Mouse (Mus musculus): ENCODE data around the gene Ccl4.

Ccl4 gene

DNA sequence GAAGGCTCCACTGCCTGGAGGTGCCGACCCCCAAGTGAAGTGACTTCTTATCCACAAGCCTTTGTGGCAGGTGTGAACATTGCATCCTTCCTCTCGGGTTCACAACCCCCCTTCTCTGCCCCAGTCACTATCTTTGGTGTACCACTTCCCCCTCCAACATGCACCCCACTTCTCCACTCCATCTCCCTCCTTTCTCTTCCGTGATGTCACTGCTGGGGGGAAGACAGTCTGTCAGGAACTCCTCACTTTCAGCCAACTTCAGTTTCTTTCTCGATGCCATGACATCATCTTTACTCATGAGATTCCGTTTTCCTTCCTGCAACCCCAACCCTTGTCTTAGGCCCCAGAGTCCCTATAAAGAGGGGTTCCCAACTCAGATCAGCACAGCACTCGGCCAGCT is at the start of gene Ccl4:
Gene Ccl4, plus strand, starts transcription at position 381 of the 400 bp plus-strand sequence.
- DNase-seq (ENCODE audit: inconsistent ontology term): no peak

DNA sequence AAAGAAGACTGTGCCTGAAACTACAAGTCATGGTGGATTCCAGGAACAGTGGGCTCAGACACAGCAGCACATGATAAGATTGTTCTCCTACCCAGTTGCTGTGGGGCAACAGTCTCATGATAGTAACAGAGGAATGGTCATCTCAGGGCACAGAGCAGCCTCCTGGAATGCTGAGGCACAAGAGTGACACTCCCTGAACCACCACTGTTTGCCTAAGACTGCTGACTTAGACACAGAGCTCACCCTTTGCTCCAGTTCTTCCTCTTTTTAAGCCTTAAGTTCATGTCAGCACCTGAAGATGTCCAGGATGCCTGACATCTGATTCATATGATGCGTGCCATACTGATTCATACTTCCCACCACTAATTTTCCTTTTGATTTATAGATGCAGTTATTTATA is 45.8 kb upstream of the Ccl4 start:
- DNase-seq (ENCODE audit: inconsistent ontology term): no peak

DNA sequence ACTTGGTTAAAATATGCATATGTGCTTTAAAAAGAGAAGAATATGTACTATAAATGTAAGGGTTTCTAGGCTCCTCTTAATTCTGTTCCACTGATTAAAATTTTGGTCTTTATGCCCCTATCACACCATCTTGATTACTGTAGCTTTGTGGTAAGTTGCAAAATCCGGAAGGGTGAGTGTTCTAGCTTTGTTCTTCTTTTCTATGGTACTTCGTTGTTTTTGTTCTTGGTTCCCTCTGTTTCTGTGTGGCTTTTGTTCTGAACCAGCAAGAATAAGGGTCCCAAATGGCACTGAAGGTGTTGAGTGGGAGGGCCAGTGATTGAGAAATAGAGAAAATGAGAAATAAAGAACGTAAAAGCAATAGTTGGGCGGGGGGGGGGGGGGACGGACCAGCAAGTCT is 44.1 kb upstream of the Ccl4 start:
- no peak for DNase-seq (ENCODE audit: inconsistent ontology term)

DNA sequence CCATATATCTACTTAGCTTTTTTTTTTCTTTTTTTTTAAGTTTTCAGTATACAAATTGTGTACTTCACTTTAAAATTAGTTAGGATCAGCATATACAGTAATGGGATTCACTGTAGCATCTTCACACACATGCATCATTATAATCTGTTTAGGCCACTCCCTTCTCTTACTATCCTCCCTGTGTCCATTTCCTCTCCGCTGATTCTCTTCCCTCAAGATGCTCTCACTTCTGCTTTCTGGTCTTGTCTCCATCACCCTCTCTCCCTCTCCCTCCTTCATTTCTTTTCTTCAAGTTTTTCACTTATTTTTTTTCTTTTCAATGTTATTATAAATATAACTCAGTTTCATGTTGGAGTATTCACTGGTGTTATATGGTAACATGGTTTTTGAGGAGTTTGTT is 43.3 kb upstream of the Ccl4 start:
- no peak for DNase-seq (ENCODE audit: inconsistent ontology term)

DNA sequence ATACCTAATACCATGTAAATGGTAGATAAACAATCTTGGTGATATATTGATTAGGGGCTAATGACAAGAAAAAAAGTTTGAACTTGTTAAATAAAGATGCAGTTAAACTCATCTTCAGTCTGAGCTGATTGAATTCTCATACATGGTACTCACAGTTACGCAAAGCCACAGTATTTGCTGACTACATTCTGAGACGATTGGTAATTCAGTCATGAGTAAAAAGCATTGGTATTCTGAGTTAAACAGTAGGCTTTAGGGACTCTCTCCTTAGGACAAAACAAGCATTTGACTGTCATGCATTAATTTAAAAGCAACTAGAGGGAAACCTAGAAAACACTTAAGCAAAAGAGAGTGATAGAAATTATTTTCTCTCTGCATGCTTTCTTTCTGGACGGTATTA is 38.8 kb upstream of the Ccl4 start:
- no peak for DNase-seq (ENCODE audit: inconsistent ontology term)

DNA sequence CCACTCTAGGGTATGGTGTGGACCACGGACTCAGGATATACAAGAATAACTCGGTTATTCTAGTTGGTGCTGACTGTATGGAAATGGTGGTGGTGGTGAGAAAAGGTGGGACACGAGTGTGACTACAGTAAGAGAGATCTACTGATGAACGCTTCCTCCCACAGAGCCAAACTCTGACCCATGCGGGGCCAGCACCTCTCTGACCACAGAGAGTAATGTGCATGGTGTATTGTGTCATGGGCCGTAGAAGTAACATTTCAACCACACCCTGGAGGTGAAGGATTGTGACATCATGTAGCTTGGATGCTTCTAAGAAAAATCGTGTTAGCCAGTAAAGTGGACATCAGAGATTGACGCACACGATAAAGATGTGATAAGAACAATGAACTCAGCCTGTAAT is 33.6 kb upstream of the Ccl4 start:
- DNase-seq (ENCODE audit: inconsistent ontology term): no peak

DNA sequence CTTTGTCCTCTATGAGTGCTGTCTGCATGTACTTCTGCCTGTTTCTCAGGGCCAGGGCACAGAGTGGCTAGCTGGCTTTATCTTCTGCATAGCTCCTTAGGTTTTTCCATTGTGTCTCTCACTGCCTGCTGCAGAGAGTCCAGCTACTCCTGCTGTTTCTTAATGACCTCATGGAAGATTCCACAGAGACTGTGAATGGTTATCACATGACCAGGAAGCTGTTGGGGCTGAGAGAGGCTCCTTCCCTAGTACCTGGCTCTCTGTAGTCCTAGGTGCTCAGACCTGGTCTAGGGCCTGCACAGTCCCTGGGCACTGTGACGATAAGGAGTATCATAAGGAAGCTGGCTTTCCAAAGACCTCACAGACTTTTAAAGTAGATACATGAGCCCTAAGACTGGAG is 31.8 kb upstream of the Ccl4 start:
- DNase-seq (ENCODE audit: inconsistent ontology term): no peak

DNA sequence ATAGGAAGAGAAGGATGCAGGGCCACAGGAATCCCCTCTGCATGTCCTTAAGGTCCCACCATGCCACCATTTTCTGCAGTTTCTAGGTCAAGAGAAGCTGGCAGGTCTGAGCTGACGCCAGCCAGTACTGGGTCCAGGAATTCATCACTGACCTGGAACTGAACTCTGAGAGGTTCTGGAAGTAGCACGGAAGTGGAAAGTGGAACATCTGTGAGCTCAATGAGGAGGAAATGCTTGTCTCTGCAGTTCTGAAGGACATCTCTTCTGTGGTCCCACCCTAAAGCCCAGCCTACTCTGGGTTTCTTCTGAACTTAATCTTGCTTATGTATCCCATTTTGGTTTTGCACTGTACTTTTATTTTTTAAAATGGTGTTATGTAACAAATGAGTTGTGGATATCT is 31.3 kb upstream of the Ccl4 start:
- DNase-seq (ENCODE audit: inconsistent ontology term): no peak

DNA sequence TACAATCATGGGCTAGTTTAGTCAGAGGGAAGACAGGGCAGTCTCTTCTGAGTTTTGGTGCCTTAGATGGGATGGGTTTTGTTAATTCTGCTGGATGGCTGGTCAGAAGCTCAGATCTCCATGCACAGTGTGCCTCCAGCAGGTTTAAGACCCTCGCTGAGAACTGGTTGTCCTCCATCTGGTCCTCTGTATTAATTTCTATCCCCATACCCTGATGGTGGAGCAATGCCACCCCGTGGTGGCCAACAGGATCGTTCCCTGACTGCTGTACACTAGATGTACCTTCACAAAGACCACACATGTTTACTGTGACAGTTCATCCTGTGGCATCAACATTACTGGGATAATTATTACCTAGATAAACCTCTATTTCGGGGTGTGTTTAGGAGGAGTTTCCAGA is 29.6 kb upstream of the Ccl4 start:
- peak; percentile 17 for DNase-seq (ENCODE audit: inconsistent ontology term)

DNA sequence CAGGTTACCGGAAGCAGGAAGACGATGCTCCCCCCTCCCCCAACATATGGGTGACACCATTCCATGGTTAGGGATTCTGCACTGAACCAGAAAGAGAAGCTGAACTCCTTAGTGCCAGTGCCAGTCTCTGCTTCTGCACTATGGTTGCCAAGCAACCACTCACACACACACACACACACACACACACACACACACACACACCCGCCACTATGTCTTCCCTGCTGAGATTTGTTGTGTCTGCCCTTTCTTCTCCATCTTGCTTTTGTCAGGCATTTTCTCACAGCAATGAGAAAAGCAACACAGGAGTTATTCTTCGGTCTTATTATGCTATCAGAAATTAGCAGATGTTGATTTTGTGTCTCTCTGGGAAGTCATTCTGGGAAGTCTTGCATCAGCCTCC is 28.0 kb upstream of the Ccl4 start:
- DNase-seq (ENCODE audit: inconsistent ontology term): no peak

DNA sequence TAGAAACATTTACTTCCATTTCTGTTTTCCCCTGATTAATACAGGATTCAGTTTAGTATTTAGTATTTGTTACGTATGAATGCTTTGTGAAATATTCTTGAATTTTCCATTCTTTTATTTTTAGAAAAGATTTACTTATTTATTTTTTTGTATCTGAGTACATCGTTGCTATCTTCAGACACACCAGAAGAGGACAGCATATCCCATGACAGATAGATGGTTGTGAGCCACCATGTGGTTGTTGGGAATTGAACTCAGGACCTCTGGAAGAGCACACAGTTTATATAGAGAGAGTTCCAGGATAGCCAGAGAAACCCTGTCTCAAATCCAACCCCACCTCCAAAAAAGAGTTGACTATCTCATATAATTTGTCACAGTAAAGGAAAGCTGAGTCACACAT is 27.5 kb upstream of the Ccl4 start:
- no peak for DNase-seq (ENCODE audit: inconsistent ontology term)

DNA sequence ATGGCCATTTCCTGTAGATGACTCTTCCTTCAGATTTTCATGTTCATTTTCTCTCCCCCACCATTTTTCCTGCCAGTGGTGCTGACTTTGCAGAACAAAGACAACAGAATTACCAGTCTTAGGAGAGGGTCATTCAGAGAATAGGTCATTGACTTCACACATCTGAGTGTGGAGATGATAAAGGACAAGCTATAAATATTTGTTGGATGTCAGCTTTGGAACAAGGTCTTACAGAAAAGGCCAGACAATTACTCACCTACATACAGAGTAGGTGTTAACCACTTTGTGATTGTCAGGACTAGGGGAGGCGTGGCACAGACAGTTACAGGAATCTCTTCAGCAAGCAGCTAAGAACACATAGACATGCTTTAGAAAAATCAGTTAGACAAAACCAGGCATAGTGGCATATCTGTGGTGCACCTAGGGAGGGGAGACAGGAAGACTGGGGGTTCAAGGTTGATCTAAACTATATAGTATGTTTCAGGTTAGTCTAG is 25.6 kb upstream of the Ccl4 start:
- no peak for DNase-seq (ENCODE audit: inconsistent ontology term)

DNA sequence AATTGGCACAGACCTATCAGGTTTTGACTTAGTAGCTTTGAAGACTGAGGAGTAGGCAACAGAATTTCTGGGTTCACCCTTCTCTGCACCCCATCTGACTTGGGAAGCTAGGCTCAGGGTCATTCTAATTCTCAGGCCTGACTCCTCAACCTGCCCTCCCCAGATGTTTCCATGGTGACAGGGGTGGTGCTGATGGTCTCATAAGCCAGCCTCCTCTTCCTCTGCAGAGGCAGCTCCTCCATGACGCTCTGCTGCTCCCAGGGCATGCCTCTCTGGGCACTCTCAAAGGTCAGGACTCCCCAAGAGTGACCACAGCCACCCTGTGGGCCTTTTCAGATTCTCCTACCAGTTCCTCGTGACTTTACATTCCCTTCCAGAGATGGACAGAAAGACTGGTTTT is 23.4 kb upstream of the Ccl4 start:
- no peak for DNase-seq (ENCODE audit: inconsistent ontology term)

DNA sequence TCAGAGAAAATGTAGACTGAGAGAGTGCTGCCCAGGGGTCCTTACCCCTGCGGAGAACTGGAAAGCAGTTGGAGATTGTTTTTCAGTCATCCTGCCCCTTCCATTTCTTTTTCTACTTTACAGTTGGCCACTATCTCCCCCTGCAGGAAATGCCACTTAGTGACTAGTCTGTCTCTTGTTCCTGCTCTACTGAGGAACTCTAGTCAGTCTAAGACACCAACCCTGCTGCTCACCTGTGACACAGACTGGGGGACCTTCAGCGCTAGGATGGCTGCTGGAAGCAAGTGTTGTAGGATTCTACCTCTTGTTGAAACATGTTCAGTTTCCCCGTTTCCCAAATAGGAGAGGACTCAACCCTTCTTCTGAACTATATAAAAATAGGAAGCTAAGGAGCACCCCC is 22.9 kb upstream of the Ccl4 start:
- DNase-seq (ENCODE audit: inconsistent ontology term): no peak

DNA sequence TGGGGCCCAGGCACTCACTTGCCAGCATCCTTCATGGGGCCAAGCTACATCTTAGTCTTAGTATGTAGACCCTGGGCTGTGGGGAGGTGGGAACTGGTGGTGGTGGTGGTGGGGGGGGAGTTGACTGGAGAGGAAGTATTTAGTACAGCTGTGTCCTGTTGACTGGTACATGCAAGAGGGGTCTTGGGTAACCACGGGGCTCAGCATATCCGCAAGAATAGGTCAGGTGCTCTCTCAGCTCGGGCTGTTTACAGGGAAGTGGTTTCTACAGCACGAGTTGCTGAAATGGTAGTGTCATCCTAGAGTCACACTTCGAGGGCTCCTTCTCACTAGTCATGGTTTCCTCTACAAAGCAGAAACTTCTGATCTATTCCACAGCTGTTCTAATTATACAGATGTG is 22.2 kb upstream of the Ccl4 start:
- no peak for DNase-seq (ENCODE audit: inconsistent ontology term)

DNA sequence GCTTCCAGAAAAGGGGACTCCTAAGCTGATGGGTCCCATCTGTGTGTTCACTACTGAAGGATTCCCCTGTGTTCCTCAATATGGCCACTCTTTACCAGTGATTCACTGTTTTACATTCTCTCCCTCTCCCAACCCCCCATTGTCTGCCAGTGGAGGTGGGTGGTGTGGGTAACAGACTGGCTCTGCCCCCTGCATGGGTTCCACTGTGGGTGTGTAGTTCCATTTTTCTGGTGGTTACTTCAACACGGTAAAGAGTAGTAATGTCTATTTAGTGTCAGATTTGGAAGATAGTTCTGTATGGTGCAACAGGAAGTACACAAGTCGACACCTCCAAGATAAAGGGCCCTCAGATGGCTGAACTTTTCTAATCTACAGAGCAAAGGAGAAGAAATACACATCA is 21.2 kb upstream of the Ccl4 start:
- DNase-seq (ENCODE audit: inconsistent ontology term): no peak

DNA sequence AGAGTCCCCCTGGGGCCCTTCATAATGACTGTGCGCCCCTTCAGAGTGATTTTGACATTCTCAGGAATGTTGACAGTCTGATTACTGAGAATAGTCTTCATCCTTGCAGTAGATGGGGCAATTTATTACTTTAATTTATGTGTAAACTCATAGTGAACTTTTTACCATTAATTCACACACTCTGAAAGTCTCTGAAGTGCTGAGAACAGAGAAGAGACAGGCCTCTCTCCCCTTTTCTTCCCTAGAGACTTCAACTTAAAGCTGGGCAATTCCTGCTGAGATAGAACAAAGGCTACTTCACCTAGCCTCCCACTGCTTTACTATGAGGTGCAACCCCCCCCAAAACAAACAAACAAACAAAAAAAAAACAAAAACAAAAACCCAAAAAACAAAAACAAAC is 16.9 kb upstream of the Ccl4 start, which contains the start of gene Rpl9-ps1:
Gene Rpl9-ps1, minus strand, starts transcription at position 101 of the 400 bp plus-strand sequence.
- no peak for DNase-seq (ENCODE audit: inconsistent ontology term)

DNA sequence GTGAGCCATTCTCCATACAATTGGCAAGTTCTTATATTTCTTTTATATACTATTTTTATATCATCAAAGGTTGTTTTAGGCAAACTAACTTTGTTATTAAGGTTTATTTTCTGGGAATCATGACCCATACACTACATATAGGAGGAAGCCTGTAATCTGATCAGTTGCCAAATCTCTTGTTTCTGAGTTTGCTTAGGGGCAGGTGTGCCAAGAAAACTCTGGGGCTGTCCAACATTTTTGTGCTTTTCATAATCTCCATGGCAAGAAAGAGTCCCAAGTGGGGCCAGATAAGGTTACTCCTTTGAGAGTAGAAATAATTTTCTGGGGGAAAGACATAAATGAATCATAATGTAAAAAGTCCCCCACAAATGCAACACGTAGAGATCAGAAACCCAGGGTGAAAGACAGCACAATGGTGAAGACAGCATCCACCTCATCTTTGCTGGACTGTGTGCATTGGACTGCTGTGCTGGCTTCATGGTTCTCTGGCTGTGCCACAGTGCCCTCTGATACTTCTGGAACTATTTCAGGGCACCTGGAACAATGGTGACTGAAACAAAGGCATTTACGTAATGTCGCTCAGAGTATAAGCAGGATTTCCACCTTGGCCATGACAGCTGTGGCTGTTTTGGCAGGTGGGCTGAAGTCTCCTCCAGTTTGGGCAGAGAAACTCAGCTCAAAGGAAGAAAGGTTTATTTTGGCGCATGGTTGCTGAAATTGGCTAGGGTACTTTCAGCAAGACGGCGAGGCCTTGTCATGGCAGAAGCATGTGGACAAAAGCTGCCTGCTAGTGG is 15.8 kb upstream of the Ccl4 start:
- DNase-seq (ENCODE audit: inconsistent ontology term): no peak

DNA sequence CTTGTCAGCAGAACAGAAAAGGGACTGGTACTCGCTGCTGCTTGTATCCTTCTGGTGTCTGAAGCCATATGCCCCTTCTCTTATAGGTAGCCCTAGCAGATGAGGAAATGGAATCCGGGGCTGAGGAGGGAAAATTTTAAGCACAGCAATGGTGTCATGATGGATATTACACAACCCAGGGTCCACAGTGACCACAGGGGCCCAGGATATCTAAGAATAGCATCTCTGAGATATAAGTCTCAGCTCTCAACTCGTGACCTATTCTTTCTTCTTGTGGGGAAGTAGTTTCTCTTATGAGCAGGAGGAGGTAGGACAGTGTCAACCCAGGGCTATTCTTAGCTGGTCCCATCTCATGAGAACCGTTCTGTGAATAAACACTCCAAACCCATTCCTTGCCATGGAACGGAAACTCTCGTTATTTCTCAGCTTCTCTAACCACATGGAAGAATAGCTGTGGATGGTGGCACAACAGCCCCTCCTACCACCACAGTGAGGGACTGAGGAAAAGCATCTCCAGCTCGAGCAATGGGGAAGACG is 13.0 kb upstream of the Ccl4 start, which contains the start of gene Ccl3:
Gene Ccl3, minus strand, starts transcription at position 51 of the 537 bp plus-strand sequence.
- DNase-seq (ENCODE audit: inconsistent ontology term): no peak

DNA sequence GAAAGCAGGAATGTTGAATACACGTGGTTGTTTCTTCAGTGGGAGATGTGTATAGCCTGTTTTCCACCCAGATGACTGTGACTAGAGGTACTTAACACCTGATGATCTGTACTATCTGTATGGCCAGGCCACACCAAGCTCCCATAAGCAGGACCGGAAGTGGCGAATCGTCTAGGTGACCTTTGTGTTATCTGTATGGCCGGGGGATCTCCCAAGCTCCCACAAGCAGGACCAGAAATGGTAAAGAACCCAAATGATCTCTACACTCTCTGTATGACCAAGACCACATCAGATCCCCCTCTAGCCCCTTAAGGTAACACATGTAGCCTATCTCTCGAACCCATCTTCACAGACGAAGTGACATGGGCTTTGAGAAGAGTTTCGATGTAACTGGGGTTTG is 7.8 kb upstream of the Ccl4 start:
- no peak for DNase-seq (ENCODE audit: inconsistent ontology term)

DNA sequence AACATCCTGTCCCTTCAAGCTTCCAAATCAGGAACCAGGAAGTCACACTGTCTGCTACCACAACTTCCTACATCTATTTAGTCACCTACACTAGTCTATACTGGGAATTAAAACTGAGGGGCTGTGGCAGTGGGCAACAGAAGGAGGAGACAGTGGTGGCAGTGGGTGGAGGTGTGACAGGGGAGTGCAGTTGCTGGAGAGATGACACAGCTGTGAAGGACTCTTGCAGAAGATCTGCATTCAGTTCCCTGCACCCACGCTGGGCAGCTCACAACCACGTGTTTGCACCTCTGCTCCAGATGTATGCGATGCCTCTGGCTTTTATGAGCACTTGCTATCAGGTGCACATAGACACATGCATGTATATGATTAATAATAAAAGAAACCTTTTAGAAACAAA is 4.9 kb upstream of the Ccl4 start:
- DNase-seq (ENCODE audit: inconsistent ontology term): no peak

DNA sequence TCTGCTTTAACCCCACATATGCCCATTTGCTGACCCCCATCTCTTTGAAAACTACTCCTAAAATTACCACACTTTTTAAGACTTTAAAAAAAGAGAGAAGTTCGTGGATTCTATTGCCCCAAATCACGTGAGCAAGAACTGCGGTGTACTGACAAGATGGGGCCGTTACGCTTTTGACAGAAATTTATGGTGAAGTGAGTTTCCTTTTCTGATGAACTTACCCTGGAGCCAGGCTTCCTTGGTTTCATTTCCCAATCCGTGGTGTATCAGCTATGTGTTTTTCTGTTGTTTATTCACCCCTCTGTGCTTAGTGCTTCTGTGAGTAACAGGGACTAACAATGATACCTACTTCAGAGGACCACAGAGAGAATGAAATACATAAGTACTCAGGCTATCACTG is 3.6 kb upstream of the Ccl4 start:
- no peak for DNase-seq (ENCODE audit: inconsistent ontology term)

DNA sequence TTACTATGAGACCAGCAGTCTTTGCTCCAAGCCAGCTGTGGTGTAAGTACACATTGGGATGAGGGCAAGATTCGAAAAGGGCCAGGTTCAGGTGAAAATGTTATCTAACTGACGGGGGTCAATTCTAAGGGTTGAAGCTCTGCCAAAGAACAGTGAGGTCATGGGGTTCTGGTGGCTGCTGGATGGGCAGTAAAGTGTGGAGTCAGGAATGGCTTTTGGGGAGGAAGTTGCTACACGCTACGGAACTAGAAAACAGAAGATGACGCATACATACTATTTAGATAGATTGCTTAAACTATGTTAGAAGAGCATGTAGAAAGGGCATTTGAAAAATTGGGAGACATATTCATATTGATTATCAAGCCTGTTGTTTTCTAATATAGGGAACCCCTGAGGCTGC is 1.1 kb downstream of the Ccl4 start:
- no peak for DNase-seq (ENCODE audit: inconsistent ontology term)

DNA sequence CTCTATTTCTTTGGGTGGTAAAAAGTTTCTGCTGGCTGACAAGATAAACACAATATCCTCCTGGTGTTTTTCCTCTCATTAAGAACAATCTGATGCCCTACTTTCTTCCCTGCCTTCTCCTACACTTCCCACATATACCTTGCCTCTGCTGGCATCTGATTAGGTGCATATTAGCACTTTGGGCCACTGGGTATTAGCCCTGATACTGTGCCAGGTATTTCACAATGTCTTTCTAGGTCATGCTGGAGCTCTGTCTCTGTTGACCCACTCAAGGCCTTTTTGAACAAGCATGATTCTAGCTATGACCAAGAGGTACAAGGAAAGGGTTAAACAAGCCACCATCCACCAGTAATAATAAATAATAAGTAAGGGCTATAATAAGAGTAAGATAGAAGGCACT is 9.4 kb downstream of the Ccl4 start:
- DNase-seq (ENCODE audit: inconsistent ontology term): no peak
